Mouse (Mus musculus) myocyte (in vitro differentiated cells): ENCODE data around the gene Clmn. TPM values are rescaled to one million over a fixed set of nuclear protein-coding genes. Genes with fewer than 3 reads are reported as not detected.

ENCODE experiments used
- H3K27me3 ChIP-seq: one replicate; pipeline ENCODE4 v1.6.1; 2011; ENCODE audit not compliant: control insufficient read depth, insufficient read depth, insufficient read length
- H3K36me3 ChIP-seq: one replicate; pipeline ENCODE4 v1.6.1; 2011; ENCODE audit not compliant: control insufficient read depth, insufficient read depth
- H3K4me2 ChIP-seq: one replicate; pipeline ENCODE4 v1.6.1; 2011; ENCODE audit warnings: low read depth, control low read depth
- H3K4me3 ChIP-seq: one replicate; pipeline ENCODE4 v1.5.1; 2011; ENCODE audit warnings: mild to moderate bottlenecking, control low read depth, moderate library complexity
- H3K79me2 ChIP-seq: one replicate; pipeline ENCODE4 v1.6.1; 2011; ENCODE audit not compliant: control insufficient read depth, insufficient read depth
- H3ac ChIP-seq: one replicate; pipeline ENCODE4 v1.6.1; 2011; ENCODE audit not compliant: control insufficient read depth, insufficient read length
- CEBPB ChIP-seq: IDR thresholded peaks from 2 replicates; pipeline ENCODE4 v1.6.1; 2011; ENCODE audit warnings: mild to moderate bottlenecking, moderate library complexity; ENCODE audit not compliant: poor library complexity, insufficient read depth, severe bottlenecking
- E2F4 ChIP-seq: IDR thresholded peaks from one replicate; pipeline ENCODE4 v1.6.1; 2011; ENCODE audit warnings: mild to moderate bottlenecking, control low read depth, moderate library complexity; ENCODE audit not compliant: insufficient read depth
- MAX ChIP-seq: IDR thresholded peaks from one replicate; pipeline ENCODE4 v1.6.1; 2011; ENCODE audit warnings: low read depth, mild to moderate bottlenecking, control low read depth
- MYOD1 ChIP-seq, 3 experiments: IDR thresholded peaks; one replicate each; pipeline ENCODE4 v1.6.1; 2011; ENCODE audit warnings: control low read depth in 2 of 3, low read depth in 2 of 3, mild to moderate bottlenecking in 2 of 3, moderate library complexity in 1 of 3; ENCODE audit not compliant: insufficient read length in 2 of 3, control insufficient read depth in 1 of 3
- MYOG ChIP-seq, 3 experiments: IDR thresholded peaks; one replicate each; pipeline ENCODE4 v1.6.1; 2011; ENCODE audit warnings: control low read depth in 2 of 3, low read depth in 2 of 3, mild to moderate bottlenecking in 2 of 3; ENCODE audit not compliant: insufficient read length in 2 of 3, control insufficient read depth in 1 of 3, insufficient read depth in 1 of 3
- POLR2A ChIP-seq: IDR thresholded peaks from one replicate; pipeline ENCODE4 v1.6.1; 2011; ENCODE audit warnings: low read depth, mild to moderate bottlenecking, control low read depth, moderate library complexity; ENCODE audit not compliant: insufficient read length
- POLR2AphosphoS2 ChIP-seq: IDR thresholded peaks from one replicate; pipeline ENCODE4 v1.6.1; 2011; ENCODE audit warnings: low read depth, control low read depth; ENCODE audit not compliant: insufficient read length
- REST ChIP-seq: IDR thresholded peaks from one replicate; pipeline ENCODE4 v1.6.1; 2011; ENCODE audit warnings: mild to moderate bottlenecking, control low read depth, moderate library complexity; ENCODE audit not compliant: insufficient read depth, insufficient read length
- SRF ChIP-seq: IDR thresholded peaks from one replicate; pipeline ENCODE4 v1.6.1; 2011; ENCODE audit warnings: low read depth; ENCODE audit not compliant: control insufficient read depth, insufficient read length
- TCF12 ChIP-seq: IDR thresholded peaks from one replicate; pipeline ENCODE4 v1.6.1; 2011; ENCODE audit warnings: mild to moderate bottlenecking, control low read depth; ENCODE audit not compliant: poor library complexity, insufficient read depth, severe bottlenecking
- TCF3 ChIP-seq: IDR thresholded peaks from one replicate; pipeline ENCODE4 v1.6.1; 2011; ENCODE audit warnings: low read depth, control low read depth; ENCODE audit not compliant: insufficient read length
- USF1 ChIP-seq: IDR thresholded peaks from one replicate; pipeline ENCODE4 v1.6.1; 2011; ENCODE audit warnings: low read depth, mild to moderate bottlenecking, control low read depth, moderate library complexity
- polyA plus RNA-seq: library from polyadenylated mRNA; unstranded; fragments of >200 nt; fragmentation: generic; extraction: Trizol; gene quantifications from one replicate; pipeline ENCODE4 v1.2.1, GENCODE M21; 2012; ENCODE audit warnings: missing spikeins

Clmn gene
- polyA plus RNA-seq, 1 experiment = 0.07 TPM

DNA sequence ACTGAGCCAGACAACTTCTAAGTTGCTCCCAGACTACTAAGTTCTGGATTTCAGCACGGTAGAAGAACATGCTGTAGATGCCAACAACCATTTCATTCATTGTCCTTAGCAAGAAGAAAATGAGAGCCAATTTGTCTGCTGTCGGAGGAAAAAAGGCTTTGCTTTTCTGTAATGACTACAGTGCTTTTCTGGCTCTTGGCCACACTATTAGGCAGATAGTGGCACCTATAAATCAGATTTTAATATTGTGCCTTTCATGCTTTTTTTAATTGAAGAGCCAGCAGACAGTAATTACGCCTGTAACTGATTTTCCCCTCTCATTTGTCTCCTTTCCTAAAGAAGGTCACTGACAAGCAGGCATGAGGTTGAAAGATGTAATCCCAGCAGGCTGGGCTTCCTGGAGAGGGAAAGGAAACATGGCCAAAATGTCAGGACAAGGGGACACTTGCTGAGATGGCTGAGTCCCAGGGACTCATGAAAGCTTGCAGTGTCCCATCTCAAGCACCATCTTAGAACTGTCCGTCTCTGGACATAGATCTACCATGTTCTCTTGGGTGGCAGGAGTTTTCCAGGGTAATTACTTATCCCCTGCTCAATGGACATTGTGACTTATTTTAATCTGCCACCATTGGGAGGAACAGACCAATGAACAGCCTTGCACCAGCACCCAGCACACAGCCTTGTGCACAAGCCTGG is 58.0 kb downstream of the Clmn start:
- Histone ChIP-seq H3K36me3 (no peaks in the 10 kb centered on the region), H3K79me2 (no peaks in the 10 kb centered on the region), H3K4me3 (no peak overlapping the region), H3K27me3 (peaks cover 67% of the 10 kb centered on the region), H3K4me2 (no peak overlapping the region), H3ac (no peak overlapping the region)
- TF ChIP-seq POLR2AphosphoS2 (no peak), REST (no peak), MYOG (IDR thresholded peaks at IDR 0.05; ENCODE audit: control insufficient read depth in 1 of 3, insufficient read depth in 1 of 3, insufficient read length in 2 of 3, low read depth in 2 of 3) (no peak), MAX (no peak), SRF (no peak), TCF3 (no peak), USF1 (no peak), MYOD1 (IDR thresholded peaks at IDR 0.05; ENCODE audit: control insufficient read depth in 1 of 3, insufficient read length in 2 of 3, low read depth in 2 of 3) (no peak), E2F4 (no peak), POLR2A (no peak), CEBPB (no peak), TCF12 (no peak)

DNA sequence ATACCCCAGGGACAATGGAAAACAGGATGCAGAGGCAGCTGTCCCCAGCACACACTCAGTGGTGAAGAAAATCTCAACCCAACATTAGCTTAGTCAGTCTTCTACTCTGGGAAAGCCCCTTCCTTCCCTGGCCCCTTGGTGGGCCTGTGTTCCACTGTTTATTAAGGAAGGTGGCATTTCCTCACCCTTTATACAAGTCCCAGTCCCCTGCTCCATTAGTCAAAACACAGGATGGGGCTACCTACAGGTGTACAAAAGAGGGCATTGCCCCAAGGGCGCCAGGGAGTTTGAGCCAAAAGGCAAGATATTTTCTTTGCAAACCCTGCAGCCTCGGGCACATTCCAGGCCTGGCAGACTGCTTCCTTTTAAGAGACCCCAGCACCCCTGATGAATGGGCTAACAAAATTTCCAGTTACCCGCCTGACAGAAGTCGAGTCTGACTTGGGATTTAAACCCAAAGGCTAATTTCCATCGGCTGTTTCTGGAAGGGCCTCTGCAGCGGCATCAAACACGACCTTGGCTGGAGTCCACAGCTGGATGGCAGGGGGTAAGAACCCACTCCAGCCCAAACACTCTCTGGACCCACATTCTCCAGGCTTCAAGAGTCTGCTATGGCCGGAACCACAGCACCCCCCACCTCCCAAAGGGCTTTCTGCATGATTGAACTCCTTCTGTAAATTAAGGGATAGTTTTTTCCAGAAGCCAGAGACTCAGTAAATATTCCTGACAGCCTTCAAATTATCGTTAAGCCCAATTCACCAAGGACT is 63.2 kb downstream of the Clmn start:
- no peak overlapping the region for H3K4me2 ChIP-seq
- peaks cover 46% of the 10 kb centered on the region for H3K27me3 ChIP-seq
- H3ac ChIP-seq = no peak overlapping the region
- H3K79me2 ChIP-seq = no peaks in the 10 kb centered on the region
- H3K36me3 ChIP-seq = no peaks in the 10 kb centered on the region
- TF ChIP-seq SRF (no peak), CEBPB (no peak), TCF12 (no peak), REST (no peak), MYOD1 (IDR thresholded peaks at IDR 0.05; ENCODE audit: control insufficient read depth in 1 of 3, insufficient read length in 2 of 3, low read depth in 2 of 3) (no peak), POLR2A (no peak), TCF3 (no peak), MAX (no peak), POLR2AphosphoS2 (no peak), USF1 (no peak), E2F4 (no peak), MYOG (IDR thresholded peaks at IDR 0.05; ENCODE audit: control insufficient read depth in 1 of 3, insufficient read depth in 1 of 3, insufficient read length in 2 of 3, low read depth in 2 of 3) (no peak)
- H3K4me3 ChIP-seq = no peak overlapping the region

- no peak for TF ChIP-seq CEBPB
- no peak for TF ChIP-seq TCF12
- no peak for TF ChIP-seq USF1
- TF ChIP-seq REST = no peak
- TF ChIP-seq MYOD1 (IDR thresholded peaks at IDR 0.05; ENCODE audit: control insufficient read depth in 1 of 3, insufficient read length in 2 of 3, low read depth in 2 of 3) = no peak
- TF ChIP-seq SRF = no peak
- no peak for TF ChIP-seq MAX
- no peak for TF ChIP-seq POLR2AphosphoS2
- Histone ChIP-seq H3K4me2 (no peak overlapping the region), H3K27me3 (peaks cover 39% of the 10 kb centered on the region), H3K36me3 (no peaks in the 10 kb centered on the region), H3K79me2 (no peaks in the 10 kb centered on the region), H3ac (no peak overlapping the region), H3K4me3 (no peak overlapping the region)
Measured at GRCm38 (mm10) chr12:104799365-104799764, 65.5 kb downstream of the Clmn start.

DNA sequence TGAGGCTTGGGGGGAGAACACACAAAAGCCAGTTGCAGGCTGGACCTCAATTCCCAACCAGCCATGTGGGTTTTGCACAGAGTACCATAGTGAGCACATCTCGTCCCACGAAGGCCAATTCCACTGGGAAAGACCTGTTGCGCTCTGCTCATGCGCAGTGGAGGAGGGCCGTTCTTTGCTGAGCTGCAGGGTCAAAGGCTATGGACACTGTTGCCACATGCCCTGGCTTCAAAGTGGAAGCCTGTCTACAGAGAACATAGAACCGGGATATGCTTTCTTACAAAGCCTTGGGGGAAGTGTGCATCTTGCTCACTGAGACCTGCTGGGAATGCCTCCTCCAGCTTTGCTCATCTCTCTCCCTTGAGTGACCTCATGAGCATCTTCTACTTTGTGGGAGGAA is 67.0 kb downstream of the Clmn start:
- no peaks in the 10 kb centered on the region for H3K79me2 ChIP-seq
- H3K4me2 ChIP-seq = no peak overlapping the region
- TF ChIP-seq E2F4 (no peak), MYOG (IDR thresholded peaks at IDR 0.05; ENCODE audit: control insufficient read depth in 1 of 3, insufficient read depth in 1 of 3, insufficient read length in 2 of 3, low read depth in 2 of 3) (no peak), POLR2A (no peak), CEBPB (no peak), TCF12 (no peak), SRF (no peak), POLR2AphosphoS2 (no peak), USF1 (no peak), MAX (no peak), REST (no peak), MYOD1 (IDR thresholded peaks at IDR 0.05; ENCODE audit: control insufficient read depth in 1 of 3, insufficient read length in 2 of 3, low read depth in 2 of 3) (no peak), TCF3 (no peak)
- H3K27me3 ChIP-seq = peaks cover 38% of the 10 kb centered on the region
- H3K36me3 ChIP-seq = no peaks in the 10 kb centered on the region
- no peak overlapping the region for H3ac ChIP-seq
- H3K4me3 ChIP-seq = no peak overlapping the region
